Mouse (Mus musculus): ENCODE results near the gene She.

DNA sequence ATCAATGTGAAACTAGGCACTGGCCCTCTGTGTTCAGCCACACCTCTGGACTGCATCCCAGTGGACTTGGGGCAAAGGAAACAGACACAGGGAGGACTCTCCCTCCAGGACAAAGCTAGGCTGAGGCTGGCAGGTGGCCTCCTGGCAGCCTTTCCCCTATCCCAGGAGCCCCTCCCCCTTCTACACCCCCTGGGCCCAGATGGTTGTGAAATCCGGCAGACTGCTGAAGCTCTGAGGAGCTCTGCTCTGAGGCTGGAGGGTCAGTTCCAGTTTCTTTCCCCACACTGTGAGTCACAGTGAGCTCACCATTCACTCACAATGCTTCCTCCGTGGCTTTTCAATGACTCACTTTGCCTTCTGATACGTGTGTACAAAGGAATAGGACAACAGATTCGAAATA, 29.9 kb downstream of the She start:
- TF ChIP-seq CTCF (IDR thresholded peaks at IDR 0.05; ENCODE audit: low read depth, low read length), result no peak
- TF ChIP-seq GATA1 (IDR thresholded peaks at IDR 0.05; ENCODE audit: borderline replicate concordance, low read length), result no peak
- TF ChIP-seq POLR2AphosphoS5 (IDR thresholded peaks at IDR 0.05; ENCODE audit: insufficient replicate concordance, low read depth, low read length), result no peak
- no peak for TF ChIP-seq GATA2 (IDR thresholded peaks at IDR 0.05; ENCODE audit: borderline replicate concordance, low read depth, low read length)
- no peak for TF ChIP-seq TAL1 (conservative IDR thresholded peaks at IDR 0.05; ENCODE audit: low read depth, low read length)

All from G1E (cell line).